Mouse (Mus musculus): ENCODE data around the gene D17Wsu92e.

Gene D17Wsu92e

DNA sequence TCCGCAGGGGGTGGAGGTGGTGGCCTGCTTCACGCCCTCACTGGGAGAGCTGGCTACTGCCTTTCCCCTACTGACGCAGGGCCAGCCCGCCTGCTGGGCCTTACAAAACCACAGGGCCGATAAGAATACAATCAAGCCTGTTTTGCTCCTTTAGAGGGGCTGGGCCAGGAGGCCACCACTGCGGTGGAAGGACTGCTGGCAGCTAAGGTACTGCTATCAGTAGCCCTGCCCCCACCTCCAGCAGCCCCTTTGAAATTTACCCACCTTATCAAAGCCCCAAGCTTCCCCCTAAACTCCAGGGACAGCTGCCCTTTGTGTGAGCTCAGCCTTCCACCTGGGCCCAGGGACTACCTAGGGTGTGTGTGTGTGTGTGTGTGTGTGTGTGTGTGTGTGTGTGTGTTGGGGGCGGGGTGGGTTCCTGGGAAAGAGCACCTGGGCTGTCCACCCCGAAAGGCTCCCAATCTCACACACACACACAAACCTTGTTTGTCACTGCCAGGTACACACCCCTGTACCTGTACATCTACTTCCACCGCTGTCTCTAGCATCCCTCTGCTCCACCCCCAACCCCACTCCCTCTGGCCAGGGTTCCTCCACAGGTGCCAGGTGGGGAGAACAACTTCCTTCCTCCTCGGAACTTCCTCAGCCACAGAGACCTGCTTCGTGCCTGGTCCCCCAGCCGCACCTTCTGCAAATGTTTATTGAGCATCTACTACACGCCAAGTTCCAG, 85.9 kb downstream of the D17Wsu92e start:
- DNase-seq, result no peak

DNA sequence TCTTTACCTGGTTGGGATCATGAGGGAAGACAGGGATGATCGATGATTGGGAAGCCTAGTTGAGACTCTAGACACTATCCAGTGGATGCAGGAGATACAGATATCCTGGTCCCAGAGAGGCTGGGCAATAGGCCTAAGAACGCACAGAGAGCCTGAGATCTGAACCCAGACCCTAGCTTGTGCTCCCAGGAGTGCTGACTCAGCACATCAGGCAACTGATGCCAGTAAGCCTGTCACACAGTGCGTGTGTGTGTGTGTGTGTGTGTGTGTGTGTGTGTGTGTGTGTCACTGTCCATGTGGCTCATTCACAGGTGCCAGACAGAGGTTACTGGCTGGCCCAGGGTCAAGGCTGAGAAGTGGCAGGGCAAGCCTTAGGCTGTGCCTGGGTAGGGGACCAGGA, 87.8 kb downstream of the D17Wsu92e start:
- no peak for DNase-seq

DNA sequence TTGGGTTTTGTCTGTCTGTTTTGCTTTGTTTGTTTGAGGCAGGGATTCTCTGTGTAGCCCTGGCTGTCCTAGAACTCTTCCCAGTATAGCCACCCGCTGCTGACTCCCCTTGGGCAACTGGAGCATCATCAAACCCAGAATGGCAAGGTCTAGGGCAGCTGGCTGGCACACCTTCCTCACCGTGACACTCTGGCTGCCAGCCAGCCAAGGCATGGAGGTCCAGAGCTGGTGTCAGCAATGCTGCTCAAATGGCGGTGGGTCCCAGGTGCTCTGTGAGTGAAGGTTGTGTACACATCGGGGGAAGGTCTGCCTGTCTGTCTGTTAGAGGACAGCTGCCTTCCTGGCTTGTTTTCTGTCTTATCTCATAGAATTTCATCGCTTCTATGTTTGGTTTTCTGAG, 88.3 kb downstream of the D17Wsu92e start:
- no peak for DNase-seq

DNA sequence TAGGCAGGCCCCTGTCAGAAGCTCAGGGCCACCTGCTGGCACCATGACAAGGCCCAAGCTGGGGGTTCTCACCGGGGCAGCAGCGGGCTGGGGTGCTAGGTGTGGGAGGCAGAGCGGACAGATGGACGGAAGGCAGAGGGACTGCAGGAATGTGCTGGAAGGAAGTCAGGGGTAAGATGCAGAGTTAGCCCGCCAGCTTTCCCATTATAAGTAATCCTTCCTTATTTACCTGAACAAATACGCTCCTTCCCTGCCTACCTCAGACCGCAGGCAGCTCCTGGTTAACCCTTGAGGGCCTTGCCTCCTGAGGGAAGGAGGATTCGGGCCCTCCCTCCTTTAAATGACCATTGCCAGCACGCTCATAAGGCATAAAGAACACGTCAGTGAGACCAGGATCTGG, 91.7 kb downstream of the D17Wsu92e start, which contains the start of gene Spdef:
Spdef (minus strand) TSS at position 186 of the 400 bp plus-strand sequence.
- no peak for DNase-seq

DNA sequence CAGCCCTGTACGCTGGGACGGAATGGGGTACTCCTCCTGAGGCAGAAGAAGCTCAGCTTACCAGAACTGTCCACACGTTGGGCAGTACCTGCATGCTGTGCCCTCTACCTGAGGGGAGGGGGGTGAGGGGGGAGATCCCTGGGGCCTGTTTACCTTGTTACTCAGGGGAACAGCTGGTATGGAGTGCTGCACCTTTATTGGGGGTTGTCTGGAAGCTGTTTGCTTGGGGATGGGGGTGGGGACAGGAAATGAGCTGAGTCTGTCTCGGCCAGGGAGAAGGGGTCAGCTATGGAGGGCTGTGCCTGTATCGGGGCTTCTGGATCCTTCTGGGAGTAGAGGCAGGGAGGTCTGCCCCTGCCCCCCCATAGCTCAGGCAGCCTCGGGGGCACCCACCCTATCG, 93.9 kb downstream of the D17Wsu92e start:
- DNase-seq, result no peak

DNA sequence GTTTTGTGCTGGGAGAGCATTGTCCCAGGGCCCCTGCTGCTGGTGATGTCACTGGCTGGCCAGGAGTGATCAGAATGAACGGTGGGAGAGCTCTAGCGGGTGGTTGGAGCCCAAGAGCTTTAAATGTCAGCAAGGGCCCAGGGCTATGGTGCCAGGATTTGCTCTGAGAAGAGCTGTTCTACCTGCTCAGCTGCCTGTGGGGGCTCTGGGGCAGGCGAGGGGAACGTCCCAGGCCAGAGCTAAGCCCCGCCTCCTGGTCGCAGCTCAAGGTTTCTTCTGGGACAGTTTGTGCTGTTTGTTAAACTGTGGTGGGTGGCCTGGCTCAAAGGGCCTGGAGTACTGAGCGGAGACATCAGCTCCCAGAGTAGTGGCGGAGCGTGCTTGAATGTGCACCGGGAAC, 95.0 kb downstream of the D17Wsu92e start:
- no peak for DNase-seq

DNA sequence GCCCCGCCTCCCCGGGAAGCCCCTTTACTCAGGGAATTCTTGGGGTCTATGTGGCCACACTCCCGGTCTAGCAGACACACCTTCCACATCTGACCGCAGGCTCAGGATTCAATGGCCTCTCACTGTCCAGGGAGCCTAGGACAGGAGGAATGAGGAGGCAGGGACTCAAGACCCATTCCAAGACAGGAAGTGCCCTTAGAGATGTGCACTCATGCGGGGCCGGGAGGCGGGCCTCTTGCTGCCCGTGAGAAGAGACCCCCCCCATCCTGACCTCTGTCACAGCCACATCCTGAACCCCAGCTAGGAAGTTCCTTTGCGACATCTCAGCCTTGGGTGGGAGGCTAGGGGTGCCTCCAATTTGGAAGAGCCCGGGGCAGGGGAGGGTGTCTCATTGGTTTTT, 95.4 kb downstream of the D17Wsu92e start:
- no peak for DNase-seq

DNA sequence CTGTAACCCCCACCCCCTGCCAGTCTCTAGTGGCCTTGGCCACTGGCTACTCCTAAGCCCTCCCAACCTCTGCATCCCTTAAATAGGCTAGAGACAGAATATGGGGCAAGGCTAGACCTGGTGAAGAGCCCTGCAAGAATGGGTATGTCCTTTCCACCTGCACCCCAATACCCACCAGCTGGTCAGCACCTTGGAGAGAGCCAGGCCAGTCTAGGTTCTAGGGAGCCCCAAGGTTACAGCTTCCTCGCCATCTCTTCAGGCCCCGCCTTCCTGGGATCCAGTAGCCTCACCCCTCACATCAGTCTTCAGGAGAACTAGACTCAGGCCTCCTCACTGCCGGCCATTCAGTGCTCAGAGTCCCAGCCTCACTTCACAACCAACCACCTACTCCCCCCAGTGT, 96.1 kb downstream of the D17Wsu92e start:
- DNase-seq, result no peak

DNA sequence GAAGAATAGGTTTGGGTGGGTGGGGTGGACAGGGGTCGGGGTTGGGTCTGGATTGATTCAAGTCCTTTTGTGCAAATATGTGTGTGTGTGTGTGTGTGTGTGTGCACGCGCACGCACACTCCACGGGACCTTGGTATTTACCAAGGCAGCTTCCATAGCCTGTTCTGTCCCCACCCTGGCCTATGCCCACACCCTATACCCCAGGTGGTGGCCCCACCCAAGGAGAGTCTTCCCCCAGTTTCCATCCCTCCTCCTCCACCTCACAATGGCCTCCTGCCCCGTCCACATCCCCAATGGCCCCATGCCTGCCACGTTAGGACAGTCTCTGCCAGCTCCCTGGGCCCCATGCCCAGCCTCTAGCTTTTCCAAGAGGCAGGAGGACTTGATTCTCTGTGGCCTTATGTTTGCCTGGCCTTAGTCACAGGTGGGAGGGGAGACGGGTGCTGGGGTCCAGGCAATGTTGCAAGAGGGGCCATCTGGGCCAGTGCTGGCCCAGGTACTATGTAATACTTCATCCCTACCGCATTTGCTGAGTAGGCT, 99.3 kb downstream of the D17Wsu92e start:
- no peak for DNase-seq

DNA sequence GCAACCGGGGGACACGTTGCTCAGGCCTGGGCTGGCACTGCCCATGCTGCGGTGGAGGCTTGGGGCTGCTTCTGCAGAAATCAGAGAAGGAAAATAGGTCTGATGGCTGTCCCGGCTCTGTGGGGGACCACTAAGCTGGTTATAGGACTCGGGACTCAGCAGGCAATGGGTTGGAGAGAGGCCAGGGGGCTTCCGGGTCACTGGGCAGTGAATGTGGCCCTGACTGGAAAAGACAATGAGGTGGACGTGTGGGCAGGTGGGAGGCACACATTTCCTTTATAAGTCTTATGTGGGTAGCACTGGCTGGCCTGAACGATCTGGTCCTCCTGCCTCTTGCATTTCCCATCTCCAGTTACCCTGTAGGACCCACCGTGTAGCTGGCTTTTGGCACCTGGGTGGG, 100.1 kb downstream of the D17Wsu92e start:
- DNase-seq, result no peak

DNA sequence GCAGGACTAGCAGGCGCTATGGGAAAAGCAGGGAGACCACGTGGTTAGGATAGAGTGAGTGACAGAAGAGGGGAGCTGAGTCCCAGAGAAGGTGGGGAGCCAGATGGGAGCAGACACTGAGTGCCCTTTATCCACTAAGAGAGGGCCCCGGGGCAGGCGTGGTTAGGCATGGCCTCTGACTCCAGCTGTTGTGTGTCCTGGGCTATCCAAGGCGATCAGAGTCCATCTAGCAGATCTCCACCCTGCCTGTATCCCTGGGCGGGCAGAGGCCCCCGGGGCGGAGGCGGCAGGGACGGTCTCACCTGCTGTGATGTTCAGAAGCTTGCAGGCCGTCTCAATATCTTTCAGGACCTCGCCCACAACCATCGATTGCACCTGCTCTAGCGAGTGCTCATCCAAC, 100.8 kb downstream of the D17Wsu92e start:
- DNase-seq, result no peak

DNA sequence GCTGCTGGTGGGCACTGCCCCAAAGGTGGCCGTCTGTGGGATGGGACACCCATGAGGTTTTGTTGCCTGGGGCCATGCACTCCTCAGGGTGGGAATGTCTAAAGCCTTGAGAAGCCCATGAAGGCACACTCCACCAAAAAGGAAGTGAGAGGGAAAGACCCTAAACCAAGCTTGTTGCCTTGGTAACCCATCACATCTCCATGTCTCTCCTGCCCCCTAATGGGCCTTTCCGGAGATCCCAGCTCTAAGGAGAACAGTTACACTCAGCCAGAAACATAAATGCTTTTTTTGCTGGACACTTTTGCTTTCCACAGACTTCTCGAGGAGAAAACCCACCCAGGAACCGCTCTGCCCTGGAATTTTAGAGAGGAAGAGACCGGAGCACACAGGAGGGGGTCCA, 102.2 kb downstream of the D17Wsu92e start:
- DNase-seq, result peak; percentile 50

DNA sequence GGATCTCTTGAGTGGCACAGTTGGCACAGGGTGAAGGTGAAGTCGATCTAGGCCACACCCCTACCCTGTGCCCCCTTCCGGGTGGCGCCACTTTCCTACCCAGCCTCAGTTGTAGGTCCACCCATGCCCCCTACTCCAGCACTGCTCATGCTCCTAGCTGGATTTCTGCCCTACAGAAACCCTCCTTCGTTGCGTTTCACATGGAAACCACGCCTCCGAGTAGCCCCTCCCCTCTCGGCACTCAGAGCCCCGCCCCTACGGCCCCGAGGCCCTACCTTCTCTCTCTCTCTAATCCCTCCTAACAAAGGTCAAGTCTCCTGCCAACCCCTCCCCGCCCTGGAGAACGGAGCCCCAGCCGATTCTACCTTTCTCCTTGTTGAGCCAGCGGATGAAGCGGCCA, 103.6 kb downstream of the D17Wsu92e start:
- peak; percentile 47 for DNase-seq

DNA sequence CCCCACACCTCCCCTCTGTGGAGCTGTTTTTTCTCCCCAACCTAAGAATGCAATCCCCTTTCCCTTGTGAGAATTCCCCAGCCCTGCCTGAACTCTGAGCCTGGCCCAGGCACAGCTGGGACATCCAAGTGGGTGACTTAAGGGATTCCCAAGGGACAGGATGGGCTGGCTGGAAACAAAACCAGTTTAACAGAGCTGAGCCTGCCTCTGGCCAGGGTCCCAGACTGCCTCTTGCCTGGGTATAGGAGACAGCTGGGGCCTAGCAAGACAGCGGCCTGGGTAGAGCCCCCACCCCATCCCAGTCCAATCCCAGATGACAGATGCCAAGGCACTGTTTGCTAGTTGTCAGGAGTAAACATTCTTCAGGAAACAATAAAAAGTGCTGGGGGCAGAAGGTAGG, 107.6 kb downstream of the D17Wsu92e start:
- DNase-seq, result no peak

DNA sequence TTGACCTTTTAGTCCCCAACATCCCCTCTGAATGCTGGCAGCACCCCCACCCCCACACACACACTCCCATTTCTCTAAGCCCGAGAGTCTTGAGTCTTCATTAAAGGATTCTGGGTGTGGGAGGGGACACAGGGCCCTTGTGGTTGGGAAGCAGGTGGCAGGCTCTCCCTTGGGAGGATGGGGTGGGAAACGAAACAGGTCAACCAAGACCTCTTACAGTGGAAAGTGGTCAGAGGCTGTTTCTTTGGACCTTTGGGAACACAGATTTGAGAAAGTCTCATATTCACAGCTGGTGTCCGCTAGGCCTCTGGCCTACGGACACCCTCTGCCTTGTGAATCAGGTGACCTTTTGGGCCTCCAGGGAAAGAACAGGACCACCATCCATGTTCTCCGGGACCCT, 110.8 kb downstream of the D17Wsu92e start:
- no peak for DNase-seq

DNA sequence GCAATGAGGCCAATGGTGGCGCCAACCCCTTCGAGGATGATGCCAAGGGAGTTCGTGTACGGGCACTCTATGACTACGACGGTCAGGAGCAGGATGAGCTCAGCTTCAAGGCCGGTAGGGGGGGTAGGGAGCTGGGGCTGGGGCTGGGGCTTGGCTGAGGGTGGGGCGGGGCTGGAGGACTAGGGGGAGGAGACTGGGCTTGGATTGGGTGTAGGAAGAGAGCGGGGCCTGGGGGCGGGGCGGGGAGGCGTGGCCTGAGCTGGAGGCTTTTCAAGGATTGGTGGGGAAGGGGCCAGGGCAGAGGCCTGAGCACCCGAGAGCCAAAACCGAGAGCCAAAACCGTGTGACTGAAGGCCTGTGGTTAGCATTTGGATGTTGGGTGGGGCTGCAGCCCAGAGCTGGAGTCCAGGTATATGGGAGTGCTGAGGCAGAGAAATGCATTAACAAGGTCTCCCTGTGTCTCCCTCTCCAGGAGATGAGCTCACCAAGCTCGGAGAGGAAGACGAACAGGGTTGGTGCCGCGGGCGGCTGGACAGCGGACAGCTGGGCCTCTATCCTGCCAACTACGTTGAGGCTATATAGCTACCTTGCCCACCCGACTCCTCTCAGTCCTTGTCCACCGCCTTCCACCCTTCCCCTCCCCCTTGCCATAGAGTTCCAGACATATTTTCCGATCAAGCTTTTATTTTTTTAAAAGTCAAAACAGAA, 112.3 kb downstream of the D17Wsu92e start:
- peak; percentile 86 for DNase-seq

DNA sequence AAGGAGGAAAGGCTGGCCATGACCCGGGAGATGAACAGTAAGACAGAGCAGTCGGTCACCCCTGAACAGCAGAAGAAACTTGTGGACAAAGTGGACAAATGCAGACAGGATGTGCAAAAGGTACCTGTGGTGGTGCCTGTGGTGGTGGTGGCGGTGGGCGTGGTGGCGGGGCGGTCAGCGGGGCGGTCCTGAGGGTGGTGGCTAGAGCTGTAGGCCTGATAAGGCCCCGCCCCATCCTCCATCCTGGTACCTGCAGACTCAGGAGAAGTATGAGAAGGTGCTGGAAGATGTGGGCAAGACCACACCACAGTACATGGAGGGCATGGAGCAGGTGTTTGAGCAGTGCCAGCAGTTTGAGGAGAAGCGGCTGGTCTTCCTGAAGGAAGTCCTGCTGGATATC, 114.8 kb downstream of the D17Wsu92e start:
- no peak for DNase-seq

DNA sequence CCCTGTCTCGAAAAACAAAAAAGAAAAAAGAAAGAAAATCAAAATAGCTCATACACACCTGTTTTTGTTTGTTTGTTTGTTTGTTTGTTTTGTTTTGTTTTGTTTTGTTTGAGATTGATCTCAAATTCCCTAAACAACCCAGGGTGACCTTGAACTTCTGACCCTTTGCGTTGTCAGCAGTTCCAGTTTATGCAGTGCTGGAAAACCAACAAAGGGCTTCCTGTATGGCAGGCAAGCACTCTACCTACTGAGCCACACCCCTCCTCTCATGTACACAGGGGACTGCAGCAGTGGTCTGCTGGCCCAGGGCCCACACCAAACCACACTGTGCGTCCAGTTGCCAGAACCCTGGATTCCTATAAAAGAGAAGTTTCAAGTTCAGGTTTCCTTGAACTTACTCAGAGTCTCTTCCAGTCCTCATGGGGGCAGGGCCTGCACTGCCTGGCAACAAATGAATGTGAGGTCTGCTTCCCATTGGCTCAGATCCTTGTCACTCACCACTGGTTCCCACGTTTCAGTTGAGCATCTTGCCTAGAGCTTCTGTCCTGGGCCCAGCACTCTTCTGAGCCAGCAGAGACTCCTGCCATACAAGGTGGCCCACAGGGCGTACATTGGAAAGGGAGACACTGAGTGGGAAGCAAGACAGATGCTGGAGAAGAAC, 116.4 kb downstream of the D17Wsu92e start:
- no peak for DNase-seq

DNA sequence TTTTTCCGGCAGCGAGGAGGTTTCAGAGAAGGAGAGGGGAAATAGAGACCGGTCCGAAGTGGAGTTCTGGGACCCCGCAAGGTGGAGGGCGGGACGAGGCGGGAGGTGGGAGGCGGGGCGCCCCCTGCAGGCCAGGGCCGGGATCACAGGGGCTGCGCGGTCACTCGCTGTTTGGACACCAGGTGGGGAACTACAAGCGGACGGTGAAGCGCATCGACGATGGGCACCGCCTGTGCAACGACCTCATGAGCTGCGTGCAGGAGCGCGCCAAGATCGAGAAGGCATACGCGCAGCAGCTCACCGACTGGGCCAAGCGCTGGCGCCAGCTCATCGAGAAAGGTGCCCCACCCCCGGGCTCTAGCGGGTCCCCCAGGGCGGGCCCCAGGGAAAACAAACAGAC, 117.9 kb downstream of the D17Wsu92e start:
- peak; percentile 69 for DNase-seq

DNA sequence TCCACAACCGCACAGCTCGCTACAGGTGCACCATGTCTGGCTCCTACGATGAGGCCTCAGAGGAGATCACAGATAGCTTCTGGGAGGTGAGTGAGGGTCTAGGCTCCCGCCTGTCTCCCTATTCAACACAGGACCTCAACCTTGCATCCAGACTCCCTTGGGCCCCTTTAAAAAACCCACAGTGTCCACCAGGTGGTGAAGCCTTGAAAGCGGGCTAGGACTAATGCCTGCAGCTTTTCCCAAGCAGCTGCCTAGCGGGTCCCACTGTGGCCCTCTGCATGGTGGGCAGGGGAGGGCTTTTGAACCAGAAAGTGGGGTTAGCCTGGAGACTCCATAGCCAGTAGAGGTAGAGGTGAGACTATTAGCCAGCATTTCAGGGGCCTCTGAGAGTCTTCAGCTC, 118.6 kb downstream of the D17Wsu92e start:
- no peak for DNase-seq
